Comparison of ENCODE assay signal across 20 mouse cellular contexts in the genomic region with DNA sequence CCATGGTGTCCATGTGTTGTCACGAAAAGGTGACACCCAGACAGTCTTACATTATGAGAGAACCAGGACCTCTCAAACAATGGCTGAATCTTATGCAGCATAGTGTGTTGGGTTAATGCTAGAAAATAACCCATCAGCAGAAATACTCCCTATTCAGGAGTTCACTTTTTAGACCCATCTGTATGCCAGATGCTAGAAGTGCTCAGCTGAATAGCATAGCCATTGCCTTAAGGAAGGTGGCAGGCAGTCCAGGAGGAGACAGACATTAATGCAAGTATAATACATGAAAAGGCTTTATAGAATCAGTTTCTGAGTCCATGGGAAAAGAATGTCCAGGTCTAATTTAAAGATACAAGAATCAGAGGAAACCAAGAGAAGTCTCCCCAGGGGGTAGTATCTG.
DNase-seq lines count a peak whose midpoint lies in the region; ATAC-seq and TF ChIP-seq lines count a peak whose summit lies in the region.
"Had no signal": no experiment of that assay in that cellular context is flagged by ENCODE, and none has a peak within 500 bp of the region (broad histone marks: within the 10 kb centered on the region; RNA-seq: fewer than 3 reads in every experiment).

No protein-coding gene starts in this region.

- 86% methylated on average over 1 of the region's 1 CpGs for WGBS in heart, adult 2 months
- 93% methylated on average over 1 of the region's 1 CpGs for WGBS in midbrain, embryonic 13.5 days

- ATAC-seq in midbrain, embryonic 13.5 days, result peak; percentile 66
- ATAC-seq in megakaryocyte-erythroid progenitor cell, adult 5-6 weeks (replicated peaks; ENCODE audit: low FRiP score, low TSS enrichment, poor library complexity, severe bottlenecking), result no peak
- ATAC-seq: forebrain, embryonic 14.5 days had no signal

- DNase-seq in heart, adult 2 months, result no peak
- no peak for DNase-seq in heart, postnatal 10 days
- peak; percentile 38 for DNase-seq in forelimb bud, embryonic 11.5 days (ENCODE audit: low read depth, low spot score)
- no peak for DNase-seq in ovary, postnatal 10 days (ENCODE audit: low spot score)
- DNase-seq in urinary bladder, postnatal 25 days (ENCODE audit: low spot score), result no peak
- DNase-seq: adrenal gland, adult 2 months; cerebellum, adult 11-12 months; cerebellum, postnatal 25 days; kidney, adult 18-20 months; kidney, postnatal 14 days; lung, embryonic 14.5 days; lung, postnatal 4 days had no signal

- H3K79me2 ChIP-seq in heart, adult 2 months (replicated peaks; ENCODE audit: control insufficient read depth, insufficient read depth, low read length), result no peaks in the 10 kb centered on the region

- TF ChIP-seq CTCF in heart, adult 2 months (IDR thresholded peaks at IDR 0.05), result no peak

- intact Hi-C loops in heart, adult 2 months (cut with DNase I), result no loop called here
- intact Hi-C loops in heart, postnatal 10 days (cut with DNase I), result no loop called here

- H3K27ac ChIP-seq in heart, adult 2 months, result peak overlapping the region; percentile 23
- peak overlapping the region; percentile 24; the same call in 1 of the 2 replicates for H3K27ac ChIP-seq in brown adipose tissue, adult 24 weeks (replicated peaks; ENCODE audit: low read depth, low read length)
- peak overlapping the region; percentile 44; the same call in 1 of the 2 replicates for H3K27ac ChIP-seq in midbrain, embryonic 13.5 days
- H3K27ac ChIP-seq: heart, embryonic 15.5 days; stomach, postnatal 0 days had no signal

- no peak overlapping the region for H3K9ac ChIP-seq in heart, adult 2 months (ENCODE audit: low read depth, low read length)
- H3K9ac ChIP-seq in midbrain, embryonic 13.5 days (replicated peaks), result no peak overlapping the region
- H3K9ac ChIP-seq: heart, embryonic 15.5 days; lung, embryonic 14.5 days had no signal

- H3K27me3 ChIP-seq in heart, adult 2 months (ENCODE audit: control insufficient read depth, insufficient read depth, low read length), result no peaks in the 10 kb centered on the region
- H3K27me3 ChIP-seq in midbrain, embryonic 13.5 days, result no peaks in the 10 kb centered on the region
- H3K27me3 ChIP-seq: CH12.LX; heart, embryonic 15.5 days had no signal

- no peaks in the 10 kb centered on the region for H3K4me1 ChIP-seq in heart, adult 2 months (ENCODE audit: control insufficient read depth, insufficient read depth, low read length)
- no peaks in the 10 kb centered on the region for H3K4me1 ChIP-seq in brown adipose tissue, adult 24 weeks (ENCODE audit: control insufficient read depth, insufficient read depth, insufficient read length, low read length)
- H3K4me1 ChIP-seq in midbrain, embryonic 13.5 days (replicated peaks), result peaks cover 5% of the 10 kb centered on the region; the same call in 1 of the 2 replicates
- H3K4me1 ChIP-seq: heart, embryonic 15.5 days had no signal

- no peak overlapping the region for H3K4me3 ChIP-seq in heart, adult 2 months
- no peak overlapping the region for H3K4me3 ChIP-seq in brown adipose tissue, adult 24 weeks (ENCODE audit: insufficient read depth, low read depth, low read length)
- H3K4me3 ChIP-seq in midbrain, embryonic 13.5 days (replicated peaks), result no peak overlapping the region
- H3K4me3 ChIP-seq: heart, embryonic 15.5 days had no signal

- no peaks in the 10 kb centered on the region for H3K9me3 ChIP-seq in midbrain, embryonic 13.5 days
- H3K9me3 ChIP-seq: heart, embryonic 15.5 days had no signal

- no peak overlapping the region for H3K4me2 ChIP-seq in midbrain, embryonic 13.5 days (replicated peaks)
- H3K4me2 ChIP-seq: heart, embryonic 15.5 days; liver, embryonic 11.5 days; lung, embryonic 14.5 days had no signal

- no peak for TF ChIP-seq POLR2A in heart, adult 2 months (IDR thresholded peaks at IDR 0.05; ENCODE audit: insufficient read depth, low read depth, low read length)

- TF ChIP-seq EP300 in heart, adult 2 months (IDR thresholded peaks at IDR 0.05; ENCODE audit: insufficient read depth, low read depth, low read length), result no peak

- H3K36me3 ChIP-seq in heart, adult 2 months (ENCODE audit: control insufficient read depth, insufficient read depth, low read length), result no peaks in the 10 kb centered on the region
- no peaks in the 10 kb centered on the region for H3K36me3 ChIP-seq in midbrain, embryonic 13.5 days
- H3K36me3 ChIP-seq: heart, embryonic 15.5 days had no signal
